Mouse (Mus musculus): ENCODE data around the gene Ldb2. TPM values are rescaled to one million over a fixed set of nuclear protein-coding genes. Genes with fewer than 3 reads are reported as not detected.

The Ldb2 gene
- polyA plus RNA-seq (2012; rRNA removed), result 27.9 and 40.3 TPM in 2 replicates

- no peak for TF ChIP-seq POLR2A (IDR thresholded peaks at IDR 0.05; ENCODE audit: borderline replicate concordance, extremely low read depth, insufficient read depth, insufficient read length, poor library complexity, severe bottlenecking)
- TF ChIP-seq CTCF (IDR thresholded peaks at IDR 0.05; ENCODE audit: borderline replicate concordance, extremely low read depth, insufficient read depth, insufficient read length), result no peak
Measured at GRCm38 (mm10) chr5:44799053-44799860, at the start of gene Ldb2. Gene Ldb2, minus strand, starts transcription at chr5:44799680.

DNA sequence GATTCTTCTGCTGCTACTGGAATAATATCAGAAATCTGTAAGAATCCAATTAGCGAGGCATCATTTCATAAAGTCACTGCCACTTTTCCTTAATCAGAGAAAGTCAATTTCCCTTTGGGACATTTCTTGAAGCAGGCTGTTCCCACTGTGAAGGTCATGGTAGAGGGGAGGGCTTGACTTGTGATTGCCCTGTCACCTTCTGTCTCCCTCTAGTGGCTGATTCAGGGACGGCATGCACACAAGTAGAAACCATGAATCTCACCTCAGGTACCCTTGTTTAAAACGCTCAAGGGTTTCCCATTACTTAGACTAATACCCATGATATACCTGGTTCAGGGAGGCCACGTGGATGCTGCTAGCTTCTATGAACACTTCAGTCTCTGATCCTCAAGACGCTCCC lies 31.8 kb upstream of the Ldb2 start:
- no peak for DNase-seq (ENCODE audit: low read depth)
- TF ChIP-seq CTCF (IDR thresholded peaks at IDR 0.05; ENCODE audit: borderline replicate concordance, extremely low read depth, insufficient read depth, insufficient read length) (peak; percentile 54; the same call in 1 of the 2 replicates), POLR2A (IDR thresholded peaks at IDR 0.05; ENCODE audit: borderline replicate concordance, extremely low read depth, insufficient read depth, insufficient read length, poor library complexity, severe bottlenecking) (no peak)

More at GRCm38 (mm10) chr5:44799053-44799860, at the start of gene Ldb2:
- DNase-seq (ENCODE audit: low read depth), result peak; percentile 91

- no peak for DNase-seq (ENCODE audit: low read depth)
- TF ChIP-seq POLR2A (IDR thresholded peaks at IDR 0.05; ENCODE audit: borderline replicate concordance, extremely low read depth, insufficient read depth, insufficient read length, poor library complexity, severe bottlenecking) (no peak), CTCF (IDR thresholded peaks at IDR 0.05; ENCODE audit: borderline replicate concordance, extremely low read depth, insufficient read depth, insufficient read length) (no peak)
Measured at GRCm38 (mm10) chr5:44815506-44815905, 16.0 kb upstream of the Ldb2 start.

DNA sequence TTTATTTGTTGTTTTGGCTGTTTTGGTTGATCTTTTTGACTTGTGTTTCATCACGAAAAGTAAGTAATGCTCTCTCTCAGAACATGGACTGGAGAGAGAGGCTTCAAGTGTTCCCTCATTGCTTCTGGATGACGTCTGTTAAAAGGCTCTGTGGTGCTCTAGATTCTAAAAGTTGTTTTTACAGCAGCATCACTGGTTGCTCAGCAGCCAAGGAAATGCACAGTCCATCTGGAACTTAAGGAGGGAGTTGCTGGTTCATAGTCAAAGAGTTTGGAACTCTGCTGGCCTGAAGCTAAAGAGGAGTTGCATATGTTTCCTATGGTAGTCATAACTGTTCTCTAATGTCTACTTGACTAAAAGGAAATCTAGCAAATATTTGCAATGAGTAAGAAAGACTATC lies 6.5 kb upstream of the Ldb2 start:
- no peak for DNase-seq (ENCODE audit: low read depth)
- TF ChIP-seq CTCF (IDR thresholded peaks at IDR 0.05; ENCODE audit: borderline replicate concordance, extremely low read depth, insufficient read depth, insufficient read length), result no peak
- no peak for TF ChIP-seq POLR2A (IDR thresholded peaks at IDR 0.05; ENCODE audit: borderline replicate concordance, extremely low read depth, insufficient read depth, insufficient read length, poor library complexity, severe bottlenecking)

- peak; percentile 26 for DNase-seq (ENCODE audit: low read depth)
Measured at GRCm38 (mm10) chr5:44801100-44801499, 1.6 kb upstream of the Ldb2 start.

GRCm38 (mm10) chr5:44799861-44800260 lies 381 bp upstream of the Ldb2 start:
- DNase-seq (ENCODE audit: low read depth), result no peak
- no peak for TF ChIP-seq POLR2A (IDR thresholded peaks at IDR 0.05; ENCODE audit: borderline replicate concordance, extremely low read depth, insufficient read depth, insufficient read length, poor library complexity, severe bottlenecking)

More at GRCm38 (mm10) chr5:44801100-44801499, 1.6 kb upstream of the Ldb2 start:
- TF ChIP-seq POLR2A (IDR thresholded peaks at IDR 0.05; ENCODE audit: borderline replicate concordance, extremely low read depth, insufficient read depth, insufficient read length, poor library complexity, severe bottlenecking) (no peak), CTCF (IDR thresholded peaks at IDR 0.05; ENCODE audit: borderline replicate concordance, extremely low read depth, insufficient read depth, insufficient read length) (no peak)

DNA sequence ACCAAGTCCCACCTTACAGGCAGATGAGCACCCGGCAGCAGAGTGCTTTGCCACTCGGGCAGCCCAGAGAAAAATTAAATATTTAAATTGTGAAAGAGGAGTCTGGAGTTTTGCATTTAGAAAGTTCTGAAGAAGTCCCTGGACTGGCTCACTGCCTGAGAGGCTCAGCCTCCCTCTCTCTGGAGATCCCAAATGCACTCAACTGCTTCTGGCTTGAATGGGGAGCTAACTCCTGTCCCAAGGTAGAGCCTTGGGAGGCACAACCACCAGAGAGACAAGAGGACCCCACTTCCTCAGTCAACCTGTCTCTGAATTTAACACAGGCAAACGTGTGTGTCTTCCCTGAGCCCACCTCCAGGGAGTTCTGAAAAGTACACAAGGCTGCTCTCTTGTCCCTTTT lies 987 bp downstream of the Ldb2 start:
- DNase-seq (ENCODE audit: low read depth), result no peak
- TF ChIP-seq POLR2A (IDR thresholded peaks at IDR 0.05; ENCODE audit: borderline replicate concordance, extremely low read depth, insufficient read depth, insufficient read length, poor library complexity, severe bottlenecking) (no peak), CTCF (IDR thresholded peaks at IDR 0.05; ENCODE audit: borderline replicate concordance, extremely low read depth, insufficient read depth, insufficient read length) (no peak)

GRCm38 (mm10) chr5:44798056-44798455 lies 1.4 kb downstream of the Ldb2 start:
- DNase-seq (ENCODE audit: low read depth), result peak; percentile 49
- no peak for TF ChIP-seq POLR2A (IDR thresholded peaks at IDR 0.05; ENCODE audit: borderline replicate concordance, extremely low read depth, insufficient read depth, insufficient read length, poor library complexity, severe bottlenecking)
- TF ChIP-seq CTCF (IDR thresholded peaks at IDR 0.05; ENCODE audit: borderline replicate concordance, extremely low read depth, insufficient read depth, insufficient read length), result no peak

DNA sequence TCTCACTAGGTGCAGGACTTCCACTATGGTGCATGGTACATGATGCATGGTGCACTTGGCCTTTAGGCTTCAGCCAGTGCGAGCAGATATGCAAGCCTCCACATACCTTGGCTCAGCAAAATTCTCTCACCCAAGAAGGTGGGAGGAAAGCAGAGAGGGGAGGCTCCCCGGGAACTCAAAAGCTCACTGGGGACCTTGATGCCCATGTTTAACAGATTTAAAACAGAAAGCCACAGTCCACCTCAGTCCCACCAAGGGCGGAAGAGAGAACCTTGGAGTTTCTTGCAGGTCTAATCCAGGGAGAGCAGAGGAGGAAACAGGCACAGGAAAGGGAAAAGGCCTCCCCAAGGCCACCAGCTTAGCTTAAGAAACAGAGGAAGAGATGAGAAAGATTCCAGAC lies 14.9 kb downstream of the Ldb2 start:
- TF ChIP-seq CTCF (IDR thresholded peaks at IDR 0.05; ENCODE audit: borderline replicate concordance, extremely low read depth, insufficient read depth, insufficient read length) (no peak), POLR2A (IDR thresholded peaks at IDR 0.05; ENCODE audit: borderline replicate concordance, extremely low read depth, insufficient read depth, insufficient read length, poor library complexity, severe bottlenecking) (no peak)

GRCm38 (mm10) chr5:44779340-44779739 lies 20.1 kb downstream of the Ldb2 start:
- TF ChIP-seq POLR2A (IDR thresholded peaks at IDR 0.05; ENCODE audit: borderline replicate concordance, extremely low read depth, insufficient read depth, insufficient read length, poor library complexity, severe bottlenecking), result no peak
- TF ChIP-seq CTCF (IDR thresholded peaks at IDR 0.05; ENCODE audit: borderline replicate concordance, extremely low read depth, insufficient read depth, insufficient read length), result no peak
- no peak for DNase-seq (ENCODE audit: low read depth)

More for the DNA sequence above, 14.9 kb downstream of the Ldb2 start:
- DNase-seq (ENCODE audit: low read depth), result no peak

GRCm38 (mm10) chr5:44768472-44768871 lies 31.0 kb downstream of the Ldb2 start:
- TF ChIP-seq CTCF (IDR thresholded peaks at IDR 0.05; ENCODE audit: borderline replicate concordance, extremely low read depth, insufficient read depth, insufficient read length), result no peak
- TF ChIP-seq POLR2A (IDR thresholded peaks at IDR 0.05; ENCODE audit: borderline replicate concordance, extremely low read depth, insufficient read depth, insufficient read length, poor library complexity, severe bottlenecking), result no peak
- no peak for DNase-seq (ENCODE audit: low read depth)

GRCm38 (mm10) chr5:44764911-44765310 lies 34.6 kb downstream of the Ldb2 start:
- TF ChIP-seq POLR2A (IDR thresholded peaks at IDR 0.05; ENCODE audit: borderline replicate concordance, extremely low read depth, insufficient read depth, insufficient read length, poor library complexity, severe bottlenecking) (no peak), CTCF (IDR thresholded peaks at IDR 0.05; ENCODE audit: borderline replicate concordance, extremely low read depth, insufficient read depth, insufficient read length) (no peak)
- DNase-seq (ENCODE audit: low read depth), result no peak

Data from brain, embryonic 14.5 days (tissue).